Mouse (Mus musculus): ENCODE results near the gene Alox5ap.
A peak's percentile ranks its signal among the peaks of the same experiment; 100 is the strongest.

DNA sequence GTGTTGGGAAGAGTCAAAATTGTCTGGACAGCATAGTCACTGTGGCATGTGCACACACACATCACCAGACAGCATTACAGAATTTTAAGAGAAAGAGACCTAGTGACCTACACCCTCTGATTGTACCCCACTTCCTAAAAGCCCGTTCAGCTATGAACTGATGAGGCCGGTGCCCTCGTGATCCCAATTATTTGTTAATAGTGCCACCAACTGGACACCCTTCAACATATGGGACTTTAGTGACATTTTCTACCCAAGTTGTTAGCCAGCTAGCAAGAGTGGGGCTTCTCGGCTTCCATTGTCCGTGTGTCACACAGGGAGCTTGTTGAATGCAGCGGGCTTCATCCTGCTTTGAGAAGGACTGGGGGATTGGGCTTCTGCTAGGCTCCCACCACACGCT, 21.5 kb downstream of the Alox5ap start:
- TF ChIP-seq CTCF (IDR thresholded peaks at IDR 0.05) = peak; percentile 57
- no peak for TF ChIP-seq POLR2A (IDR thresholded peaks at IDR 0.05; ENCODE audit: insufficient read depth, low read depth, low read length)
